Mouse (Mus musculus) stomach, postnatal 0 days (tissue): Measurements from ENCODE around the gene Slc16a13.

Experiments used
- CTCF ChIP-seq: IDR thresholded peaks from 2 replicates; pipeline ENCODE4 v1.5.1; 2016; ENCODE audit warnings: antibody characterized with exemption, low read depth, mild to moderate bottlenecking, moderate library complexity
- EP300 ChIP-seq: optimal IDR thresholded peaks from 2 replicates; pipeline ENCODE3; 2016; ENCODE audit warnings: antibody characterized with exemption

DNA sequence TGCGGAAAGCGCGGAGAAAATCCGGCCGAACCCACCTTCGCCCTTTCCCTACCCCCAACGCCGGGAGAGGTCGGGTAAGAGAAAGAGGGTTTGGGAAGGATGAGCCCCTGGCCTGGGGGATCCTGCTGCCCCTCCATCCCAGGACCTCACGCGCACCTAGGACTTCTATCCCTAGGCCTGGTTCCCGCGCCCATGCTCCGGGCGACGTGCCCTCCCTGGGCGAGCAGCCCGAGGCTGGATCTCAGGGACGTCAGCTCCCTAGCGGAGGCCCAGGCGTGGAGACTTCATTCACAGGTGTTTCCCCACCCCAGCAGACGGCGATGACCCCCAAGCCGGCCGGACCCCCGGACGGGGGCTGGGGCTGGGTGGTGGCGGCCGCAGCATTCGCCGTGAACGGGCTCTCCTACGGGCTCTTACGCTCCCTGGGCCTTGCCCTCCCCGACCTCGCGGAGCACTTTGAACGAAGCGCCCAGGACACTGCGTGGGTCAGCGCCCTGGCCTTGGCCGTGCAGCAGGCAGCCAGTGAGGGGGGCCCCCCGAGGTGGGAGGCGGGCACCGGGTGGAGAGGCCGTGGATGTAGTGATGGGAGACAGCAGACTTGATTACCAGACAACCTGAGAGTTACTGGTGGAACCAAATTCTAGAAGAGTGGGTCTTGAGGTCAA is 6.5 kb downstream of the Slc16a13 start:
- TF ChIP-seq CTCF (no peak), EP300 (no peak)
